Mouse (Mus musculus) testis, adult 2 months (tissue): ENCODE measurements around the gene Ddo. TPM values are rescaled to one million over a fixed set of nuclear protein-coding genes. Genes with fewer than 3 reads are reported as not detected.

ENCODE experiments used
- H3K27ac ChIP-seq: fragments of 200-500 bp; 2 replicates; pipeline ENCODE4 v1.5.1; 2012; ENCODE audit warnings: low read depth, low read length; ENCODE audit not compliant: control insufficient read depth, insufficient read depth
- H3K27me3 ChIP-seq: fragments of 200-500 bp; 2 replicates; pipeline ENCODE4 v1.6.1; 2012; ENCODE audit warnings: mild to moderate bottlenecking, low read length, moderate library complexity; ENCODE audit not compliant: control insufficient read depth, insufficient read depth
- H3K36me3 ChIP-seq: fragments of 200-500 bp; 2 replicates; pipeline ENCODE4 v1.6.1; 2012; ENCODE audit warnings: mild to moderate bottlenecking, low read length; ENCODE audit not compliant: control insufficient read depth, insufficient read depth
- H3K4me1 ChIP-seq: fragments of 200-500 bp; 2 replicates; pipeline ENCODE4 v1.6.1; 2012; ENCODE audit warnings: low read length; ENCODE audit not compliant: control insufficient read depth, insufficient read depth
- H3K4me3 ChIP-seq: fragments of 200-500 bp; 2 replicates; pipeline ENCODE4 v1.5.1; 2012; ENCODE audit warnings: low read depth, mild to moderate bottlenecking, low read length, moderate library complexity, mixed read lengths; ENCODE audit not compliant: control insufficient read depth
- CTCF ChIP-seq: fragments of 200-500 bp; IDR thresholded peaks from 2 replicates; pipeline ENCODE4 v1.5.1; 2012; ENCODE audit warnings: low read depth, mild to moderate bottlenecking, inconsistent platforms, low read length, moderate library complexity; ENCODE audit not compliant: control insufficient read depth, insufficient read depth, insufficient replicate concordance
- POLR2A ChIP-seq: fragments of 200-500 bp; IDR thresholded peaks from 2 replicates; pipeline ENCODE4 v1.6.1; 2012; ENCODE audit warnings: low read depth, mild to moderate bottlenecking, inconsistent platforms, low read length, moderate library complexity; ENCODE audit not compliant: control insufficient read depth
- polyA plus RNA-seq: library from polyadenylated mRNA; depleted of rRNA; stranded (reverse); fragments of >200 nt; gene quantifications from 2 replicates; pipeline ENCODE4 v1.2.3, GENCODE M21; 2012

Gene Ddo
- polyA plus RNA-seq, 1 experiment = 2.5 TPM

- Histone ChIP-seq H3K27ac (no peak overlapping the region), H3K4me3 (peak overlapping the region; percentile 55), H3K27me3 (no peaks in the 10 kb centered on the region), H3K4me1 (peaks cover 5% of the 10 kb centered on the region; the same call in 1 of the 2 replicates), H3K36me3 (no peaks in the 10 kb centered on the region)
- TF ChIP-seq POLR2A (no peak), CTCF (no peak)
These were observed 88.6 kb downstream of the Ddo start for GRCm38 (mm10) chr10:40718362-40718761.

- Histone ChIP-seq H3K36me3 (no peaks in the 10 kb centered on the region), H3K27ac (no peak overlapping the region), H3K4me1 (peaks cover 5% of the 10 kb centered on the region; the same call in 1 of the 2 replicates), H3K27me3 (no peaks in the 10 kb centered on the region), H3K4me3 (peak overlapping the region; percentile 22)
- no peak for TF ChIP-seq CTCF
- TF ChIP-seq POLR2A = no peak
These were observed 89.3 kb downstream of the Ddo start for GRCm38 (mm10) chr10:40719062-40719461.

- H3K4me1 ChIP-seq = peaks cover 5% of the 10 kb centered on the region; the same call in 1 of the 2 replicates
- H3K27me3 ChIP-seq = no peaks in the 10 kb centered on the region
- no peaks in the 10 kb centered on the region for H3K36me3 ChIP-seq
- H3K27ac ChIP-seq = no peak overlapping the region
- TF ChIP-seq POLR2A = no peak
- no peak for TF ChIP-seq CTCF
- no peak overlapping the region for H3K4me3 ChIP-seq
These were observed 91.1 kb downstream of the Ddo start for GRCm38 (mm10) chr10:40720883-40721282.

- Histone ChIP-seq H3K36me3 (no peaks in the 10 kb centered on the region), H3K27ac (no peak overlapping the region), H3K27me3 (no peaks in the 10 kb centered on the region), H3K4me1 (peaks cover 5% of the 10 kb centered on the region; the same call in 1 of the 2 replicates), H3K4me3 (no peak overlapping the region)
- TF ChIP-seq CTCF (no peak), POLR2A (no peak)
These were observed 94.5 kb downstream of the Ddo start for GRCm38 (mm10) chr10:40724342-40724741.

GRCm38 (mm10) chr10:40725066-40725465 lies 95.3 kb downstream of the Ddo start:
- Histone ChIP-seq H3K36me3 (no peaks in the 10 kb centered on the region), H3K27me3 (no peaks in the 10 kb centered on the region), H3K4me1 (no peaks in the 10 kb centered on the region), H3K27ac (no peak overlapping the region), H3K4me3 (no peak overlapping the region)
- TF ChIP-seq CTCF (no peak), POLR2A (no peak)

GRCm38 (mm10) chr10:40725471-40725870 lies 95.7 kb downstream of the Ddo start:
- Histone ChIP-seq H3K36me3 (no peaks in the 10 kb centered on the region), H3K27ac (no peak overlapping the region), H3K4me3 (no peak overlapping the region), H3K4me1 (no peaks in the 10 kb centered on the region), H3K27me3 (no peaks in the 10 kb centered on the region)
- TF ChIP-seq CTCF (no peak), POLR2A (no peak)

- H3K36me3 ChIP-seq = no peaks in the 10 kb centered on the region
- H3K27ac ChIP-seq = no peak overlapping the region
- no peaks in the 10 kb centered on the region for H3K27me3 ChIP-seq
- no peak overlapping the region for H3K4me3 ChIP-seq
- no peaks in the 10 kb centered on the region for H3K4me1 ChIP-seq
- TF ChIP-seq POLR2A (no peak), CTCF (no peak)
These were observed 96.6 kb downstream of the Ddo start for GRCm38 (mm10) chr10:40726288-40726902.
